Mouse (Mus musculus) midbrain, embryonic 11.5 days (tissue): ENCODE measurements around the gene Helz2. TPM values are rescaled to one million over a fixed set of nuclear protein-coding genes. Genes with fewer than 3 reads are reported as not detected.
"Not testable (repeated sequence)": the region's sequence is repeated elsewhere in the genome, so short reads cannot be mapped to it uniquely, and the experiment has no call there.

Experiments
- ATAC-seq: fragments of 200-750 bp; cut with Nextera tagmentation; 2 replicates; pipeline ENCODE4 v1.8.0; 2017; ENCODE audit warnings: moderate TSS enrichment, moderate library complexity; ENCODE audit not compliant: low FRiP score
- DNase-seq: peaks from one replicate; pipeline ENCODE4 v3.0.0; 2015; ENCODE audit warnings: low spot score; ENCODE audit errors: missing footprints
- H3K27ac ChIP-seq: fragments of 300-500 bp; sonication (generic); 2 replicates; pipeline ENCODE4 v1.5.1; 2014; ENCODE audit warnings: low read depth, low read length
- H3K27me3 ChIP-seq: fragments of 300-500 bp; sonication (generic); 2 replicates; pipeline ENCODE4 v1.6.1; 2014; ENCODE audit warnings: mild to moderate bottlenecking, low read length, moderate library complexity, mixed read lengths; ENCODE audit not compliant: control insufficient read depth, insufficient read depth
- H3K36me3 ChIP-seq: fragments of 300-500 bp; sonication (generic); 2 replicates; pipeline ENCODE4 v1.6.1; 2014; ENCODE audit warnings: mild to moderate bottlenecking, low read length, moderate library complexity, mixed read lengths; ENCODE audit not compliant: control insufficient read depth, insufficient read depth
- H3K4me1 ChIP-seq: fragments of 300-500 bp; sonication (generic); 2 replicates; pipeline ENCODE4 v1.6.1; 2014; ENCODE audit warnings: low read length; ENCODE audit not compliant: control insufficient read depth, insufficient read depth
- H3K4me2 ChIP-seq: fragments of 300-500 bp; sonication (generic); 2 replicates; pipeline ENCODE4 v1.6.1; 2014; ENCODE audit warnings: mild to moderate bottlenecking, moderate library complexity
- H3K4me3 ChIP-seq: fragments of 300-500 bp; sonication (generic); 2 replicates; pipeline ENCODE4 v1.5.1; 2014; ENCODE audit warnings: low read depth, low read length
- H3K9ac ChIP-seq: fragments of 300-500 bp; sonication (generic); 2 replicates; pipeline ENCODE4 v1.6.1; 2014; ENCODE audit warnings: low read length
- H3K9me3 ChIP-seq: fragments of 300-500 bp; sonication (generic); 2 replicates; pipeline ENCODE4 v1.6.1; 2016; ENCODE audit warnings: low read length; ENCODE audit not compliant: control insufficient read depth
- WGBS: fragments of 180-500 bp; shearing (Covaris S2); extraction: QIAGEN DNeasy Blood & Tissue Kit; methylation state at CpG from one replicate; pipeline ENCODE4 v1.1.7; 2014; 5-methylcytosine and 5-hydroxymethylcytosine counted together
- polyA plus RNA-seq: library from polyadenylated mRNA; unstranded; fragments of >200 nt; fragmentation: Nextera tagmentation; extraction: Ambion mirVana; gene quantifications from 2 replicates; pipeline ENCODE4 v1.2.1, GENCODE M21; 2014

Helz2 gene
- polyA plus RNA-seq, 1 experiment from 2014 or later: 0.56 TPM

GRCm38 (mm10) chr2:181191385-181191784, 50.4 kb downstream of the Helz2 start:
- ATAC-seq, H3K27ac ChIP-seq, DNase-seq: not testable (repeated sequence)

GRCm38 (mm10) chr2:181189321-181189720, 52.5 kb downstream of the Helz2 start:
- no peak for ATAC-seq
- no peak overlapping the region for H3K4me3 ChIP-seq
- 98% methylated on average over 1 of the region's 1 CpGs for WGBS
- no peak overlapping the region for H3K27ac ChIP-seq
- no peak overlapping the region for H3K4me2 ChIP-seq
- H3K27me3 ChIP-seq: no peaks in the 10 kb centered on the region
- DNase-seq: no peak
- no peak overlapping the region for H3K9ac ChIP-seq
- H3K36me3 ChIP-seq: no peaks in the 10 kb centered on the region; the same call in 1 of the 2 replicates
- peaks cover 6% of the 10 kb centered on the region for H3K4me1 ChIP-seq
- no peaks in the 10 kb centered on the region for H3K9me3 ChIP-seq

More at GRCm38 (mm10) chr2:181191385-181191784, 50.4 kb downstream of the Helz2 start:
- not testable (repeated sequence) for H3K9me3 ChIP-seq, H3K4me1 ChIP-seq, H3K27me3 ChIP-seq, H3K4me2 ChIP-seq, H3K9ac ChIP-seq, H3K4me3 ChIP-seq, H3K36me3 ChIP-seq
- 81% methylated on average over 4 of the region's 4 CpGs for WGBS

- peak overlapping the region; percentile 48 for H3K9ac ChIP-seq
Measured at GRCm38 (mm10) chr2:181188681-181189080, 53.1 kb downstream of the Helz2 start.

GRCm38 (mm10) chr2:181187121-181188000, 54.5 kb downstream of the Helz2 start, which contains the start of gene Ppdpf:
TSS of gene Ppdpf (plus strand) at chr2:181187247.
- H3K4me2 ChIP-seq: peak within 1 kb of the TSS; percentile 75
- H3K4me1 ChIP-seq: peaks cover 6% of the 10 kb centered on the region
- ATAC-seq (peak; percentile 87), DNase-seq (peak; percentile 98)
- H3K27me3 ChIP-seq: no peaks in the 10 kb centered on the region
- no peaks in the 10 kb centered on the region for H3K9me3 ChIP-seq
- under 1% methylated on average over 61 of the region's 64 CpGs for WGBS
- peak within 1 kb of the TSS; percentile 96 for H3K27ac ChIP-seq
- H3K4me3 ChIP-seq: peak within 1 kb of the TSS; percentile 66
- peak within 1 kb of the TSS; percentile 97 for H3K9ac ChIP-seq
- no peaks in the 10 kb centered on the region; the same call in 1 of the 2 replicates for H3K36me3 ChIP-seq

More at GRCm38 (mm10) chr2:181188681-181189080, 53.1 kb downstream of the Helz2 start:
- no peak for ATAC-seq
- Histone ChIP-seq H3K27me3 (no peaks in the 10 kb centered on the region), H3K4me3 (peak overlapping the region; percentile 66), H3K36me3 (no peaks in the 10 kb centered on the region; the same call in 1 of the 2 replicates), H3K9me3 (no peaks in the 10 kb centered on the region), H3K4me1 (peaks cover 6% of the 10 kb centered on the region), H3K27ac (no peak overlapping the region), H3K4me2 (peak overlapping the region; percentile 75)
- DNase-seq: no peak
- WGBS: 73% methylated on average over 2 of the region's 2 CpGs

- peak overlapping the region; percentile 75 for H3K4me2 ChIP-seq
- ATAC-seq: peak; percentile 87
- peak overlapping the region; percentile 97 for H3K9ac ChIP-seq
- H3K27me3 ChIP-seq: no peaks in the 10 kb centered on the region
- peaks cover 6% of the 10 kb centered on the region for H3K4me1 ChIP-seq
- DNase-seq: no peak
- WGBS: under 1% methylated on average over 14 of the region's 14 CpGs
- H3K4me3 ChIP-seq: peak overlapping the region; percentile 66
- peak overlapping the region; percentile 96 for H3K27ac ChIP-seq
- no peaks in the 10 kb centered on the region for H3K9me3 ChIP-seq
- H3K36me3 ChIP-seq: no peaks in the 10 kb centered on the region; the same call in 1 of the 2 replicates
Measured at GRCm38 (mm10) chr2:181186635-181187034, 55.2 kb downstream of the Helz2 start.

GRCm38 (mm10) chr2:181180898-181181297, 60.9 kb downstream of the Helz2 start:
- Histone ChIP-seq H3K27me3 (no peaks in the 10 kb centered on the region), H3K9me3 (no peaks in the 10 kb centered on the region), H3K4me3 (no peak overlapping the region), H3K9ac (no peak overlapping the region), H3K27ac (no peak overlapping the region), H3K4me2 (no peak overlapping the region), H3K4me1 (no peaks in the 10 kb centered on the region), H3K36me3 (no peaks in the 10 kb centered on the region)
- DNase-seq: no peak
- WGBS: 84% methylated on average over 6 of the region's 6 CpGs
- ATAC-seq: no peak

GRCm38 (mm10) chr2:181178471-181178870, 63.4 kb downstream of the Helz2 start:
- H3K27ac ChIP-seq: no peak overlapping the region
- ATAC-seq (no peak), DNase-seq (no peak)
- no peaks in the 10 kb centered on the region for H3K36me3 ChIP-seq
- no peaks in the 10 kb centered on the region for H3K9me3 ChIP-seq
- H3K4me1 ChIP-seq: no peaks in the 10 kb centered on the region
- WGBS: 87% methylated on average over 5 of the region's 5 CpGs
- H3K27me3 ChIP-seq: no peaks in the 10 kb centered on the region
- no peak overlapping the region for H3K4me2 ChIP-seq
- H3K9ac ChIP-seq: no peak overlapping the region
- H3K4me3 ChIP-seq: no peak overlapping the region

GRCm38 (mm10) chr2:181178015-181178414, 63.8 kb downstream of the Helz2 start:
- H3K36me3 ChIP-seq: no peaks in the 10 kb centered on the region
- H3K9ac ChIP-seq: no peak overlapping the region
- H3K4me1 ChIP-seq: no peaks in the 10 kb centered on the region
- no peak overlapping the region for H3K4me2 ChIP-seq
- no peak overlapping the region for H3K4me3 ChIP-seq
- no peaks in the 10 kb centered on the region for H3K27me3 ChIP-seq
- WGBS: 79% methylated on average over 3 of the region's 3 CpGs
- no peak overlapping the region for H3K27ac ChIP-seq
- ATAC-seq (no peak), DNase-seq (no peak)
- H3K9me3 ChIP-seq: no peaks in the 10 kb centered on the region
